Mouse (Mus musculus): Measurements from ENCODE around the gene Map3k11. TPM values are rescaled to one million over a fixed set of nuclear protein-coding genes. Genes with fewer than 3 reads are reported as not detected.

Map3k11 gene
- total RNA-seq (2018; cell fraction: chromatin; rRNA removed), result 10 to 100 TPM; 19.3 to 86.5 (median 44.6) TPM
- 10 to 100 TPM; 33.8 to 69.3 (median 53.0) TPM for total RNA-seq (2018; cell fraction: cytosol; rRNA removed)
- total RNA-seq (2018; cell fraction: nucleus; rRNA removed), result 10 to 100 TPM; 35.9 to 78.0 (median 54.2) TPM
- polyA plus RNA-seq (2018), result 29.4 to 53.8 TPM (median 31.8 TPM) in 3 replicates

GRCm38 (mm10) chr19:5688200-5689087 is at the start of gene Map3k11, which contains the start of gene Pcnx3:
Gene Map3k11 (plus strand): TSS chr19:5688742.
Gene Pcnx3 (minus strand): TSS chr19:5688908.
- H3K27ac ChIP-seq, result peak within 1 kb of the TSS; percentile 96
- peaks cover 25% of the 10 kb centered on the region for H3K36me3 ChIP-seq (ENCODE audit: inconsistent target)
- peaks cover 62% of the 10 kb centered on the region for H3K79me2 ChIP-seq (ENCODE audit: inconsistent target)
- H3K4me3 ChIP-seq (ENCODE audit: inconsistent target), result peak within 1 kb of the TSS; percentile 76
- 0% methylated on average over 69 of the region's 69 CpGs for WGBS (ENCODE audit: missing documents)

GRCm38 (mm10) chr19:5640339-5640738 is 48.2 kb upstream of the Map3k11 start:
- peaks cover 59% of the 10 kb centered on the region for H3K79me2 ChIP-seq (ENCODE audit: inconsistent target)
- H3K4me3 ChIP-seq (ENCODE audit: inconsistent target), result no peak overlapping the region
- H3K36me3 ChIP-seq (ENCODE audit: inconsistent target), result peaks cover 64% of the 10 kb centered on the region
- 96% methylated on average over 6 of the region's 9 CpGs for WGBS (ENCODE audit: missing documents)
- H3K27ac ChIP-seq, result no peak overlapping the region

- Histone ChIP-seq H3K36me3 (ENCODE audit: inconsistent target) (peaks cover 71% of the 10 kb centered on the region), H3K4me3 (ENCODE audit: inconsistent target) (no peak overlapping the region), H3K79me2 (ENCODE audit: inconsistent target) (peaks cover 61% of the 10 kb centered on the region), H3K27ac (no peak overlapping the region)
- WGBS (ENCODE audit: missing documents), result 96% methylated on average over 17 of the region's 17 CpGs
Observed at GRCm38 (mm10) chr19:5641021-5641420, 47.5 kb upstream of the Map3k11 start.

- no peak overlapping the region for H3K27ac ChIP-seq
- peaks cover 61% of the 10 kb centered on the region for H3K79me2 ChIP-seq (ENCODE audit: inconsistent target)
- WGBS (ENCODE audit: missing documents), result 95% methylated on average over 8 of the region's 8 CpGs
- peaks cover 77% of the 10 kb centered on the region for H3K36me3 ChIP-seq (ENCODE audit: inconsistent target)
- no peak overlapping the region for H3K4me3 ChIP-seq (ENCODE audit: inconsistent target)
Observed at GRCm38 (mm10) chr19:5641641-5642040, 46.9 kb upstream of the Map3k11 start.

- H3K36me3 ChIP-seq (ENCODE audit: inconsistent target), result peaks cover 70% of the 10 kb centered on the region
- no peak overlapping the region for H3K4me3 ChIP-seq (ENCODE audit: inconsistent target)
- H3K27ac ChIP-seq, result no peak overlapping the region
- 96% methylated on average over 9 of the region's 9 CpGs for WGBS (ENCODE audit: missing documents)
- H3K79me2 ChIP-seq (ENCODE audit: inconsistent target), result peaks cover 35% of the 10 kb centered on the region; the same call in 1 of the 2 replicates
Observed at GRCm38 (mm10) chr19:5645280-5645679, 43.3 kb upstream of the Map3k11 start.

GRCm38 (mm10) chr19:5646731-5647330 is 41.7 kb upstream of the Map3k11 start:
- WGBS (ENCODE audit: missing documents), result 98% methylated on average over 8 of the region's 8 CpGs
- Histone ChIP-seq H3K79me2 (ENCODE audit: inconsistent target) (peaks cover 20% of the 10 kb centered on the region; the same call in 1 of the 2 replicates), H3K27ac (no peak overlapping the region), H3K4me3 (ENCODE audit: inconsistent target) (no peak overlapping the region), H3K36me3 (ENCODE audit: inconsistent target) (peaks cover 66% of the 10 kb centered on the region)

GRCm38 (mm10) chr19:5647791-5648190 is 40.8 kb upstream of the Map3k11 start:
- H3K36me3 ChIP-seq (ENCODE audit: inconsistent target), result peaks cover 66% of the 10 kb centered on the region
- H3K4me3 ChIP-seq (ENCODE audit: inconsistent target), result no peak overlapping the region
- WGBS (ENCODE audit: missing documents), result 94% methylated on average over 6 of the region's 6 CpGs
- H3K27ac ChIP-seq, result no peak overlapping the region
- H3K79me2 ChIP-seq (ENCODE audit: inconsistent target), result peaks cover 15% of the 10 kb centered on the region; the same call in 1 of the 2 replicates

- Histone ChIP-seq H3K4me3 (ENCODE audit: inconsistent target) (peak overlapping the region; percentile 19; the same call in 1 of the 2 replicates), H3K36me3 (ENCODE audit: inconsistent target) (peaks cover 70% of the 10 kb centered on the region)
- WGBS (ENCODE audit: missing documents), result 11% methylated on average over 26 of the region's 26 CpGs
Observed at GRCm38 (mm10) chr19:5648401-5649297, 39.9 kb upstream of the Map3k11 start.

GRCm38 (mm10) chr19:5649298-5649741 is 39.2 kb upstream of the Map3k11 start:
- Histone ChIP-seq H3K4me3 (ENCODE audit: inconsistent target) (peak overlapping the region; percentile 19; the same call in 1 of the 2 replicates), H3K79me2 (ENCODE audit: inconsistent target) (peaks cover 9% of the 10 kb centered on the region; the same call in 1 of the 2 replicates), H3K27ac (peak overlapping the region; percentile 76), H3K36me3 (ENCODE audit: inconsistent target) (peaks cover 63% of the 10 kb centered on the region)
- 30% methylated on average over 6 of the region's 6 CpGs for WGBS (ENCODE audit: missing documents)

More at GRCm38 (mm10) chr19:5648401-5649297, 39.9 kb upstream of the Map3k11 start:
- Histone ChIP-seq H3K79me2 (ENCODE audit: inconsistent target) (peaks cover 9% of the 10 kb centered on the region; the same call in 1 of the 2 replicates), H3K27ac (peak overlapping the region; percentile 76)

- no peak overlapping the region for H3K27ac ChIP-seq
Observed at GRCm38 (mm10) chr19:5651502-5652274, 36.9 kb upstream of the Map3k11 start.

GRCm38 (mm10) chr19:5652570-5652969 is 36.0 kb upstream of the Map3k11 start:
- Histone ChIP-seq H3K4me3 (ENCODE audit: inconsistent target) (no peak overlapping the region), H3K79me2 (ENCODE audit: inconsistent target) (peaks cover 3% of the 10 kb centered on the region; the same call in 1 of the 2 replicates), H3K27ac (no peak overlapping the region), H3K36me3 (ENCODE audit: inconsistent target) (peaks cover 56% of the 10 kb centered on the region)
- 89% methylated on average over 6 of the region's 6 CpGs for WGBS (ENCODE audit: missing documents)

More at GRCm38 (mm10) chr19:5651502-5652274, 36.9 kb upstream of the Map3k11 start:
- no peaks in the 10 kb centered on the region for H3K79me2 ChIP-seq (ENCODE audit: inconsistent target)
- peaks cover 58% of the 10 kb centered on the region for H3K36me3 ChIP-seq (ENCODE audit: inconsistent target)
- no peak overlapping the region for H3K4me3 ChIP-seq (ENCODE audit: inconsistent target)
- 87% methylated on average over 13 of the region's 13 CpGs for WGBS (ENCODE audit: missing documents)

GRCm38 (mm10) chr19:5653969-5654719 is 34.4 kb upstream of the Map3k11 start:
- peaks cover 5% of the 10 kb centered on the region; the same call in 1 of the 2 replicates for H3K79me2 ChIP-seq (ENCODE audit: inconsistent target)
- no peak overlapping the region for H3K4me3 ChIP-seq (ENCODE audit: inconsistent target)
- 94% methylated on average over 54 of the region's 62 CpGs for WGBS (ENCODE audit: missing documents)
- H3K27ac ChIP-seq, result no peak overlapping the region
- H3K36me3 ChIP-seq (ENCODE audit: inconsistent target), result peaks cover 65% of the 10 kb centered on the region
